Mouse (Mus musculus): ENCODE data around the gene Bcl2. TPM values are rescaled to one million over a fixed set of nuclear protein-coding genes. Genes with fewer than 3 reads are reported as not detected.

The Bcl2 gene
- polyA plus RNA-seq, 1 experiment from 2014 or later = 11.9 TPM

DNA sequence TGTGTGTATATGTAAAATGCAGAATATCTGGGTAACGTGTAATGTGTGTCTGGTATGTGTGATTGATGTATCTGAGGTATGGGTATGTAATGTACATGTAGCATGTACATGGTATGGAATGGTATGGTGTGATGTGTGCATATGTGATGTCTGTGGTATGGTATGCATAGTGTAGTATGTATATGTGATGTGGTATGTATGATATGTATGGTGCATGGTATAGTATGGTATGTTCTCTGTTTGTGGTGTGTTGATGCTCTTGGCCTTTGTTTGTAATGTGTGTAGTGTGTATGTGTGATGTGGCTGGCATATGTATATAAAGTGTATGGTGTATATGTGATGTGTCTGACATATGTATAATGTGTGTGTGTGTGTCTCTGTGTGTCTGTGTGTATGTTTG, 206.5 kb downstream of the Bcl2 start:
- no peak for ATAC-seq
- H3K9ac ChIP-seq (ENCODE audit: low read depth, low read length) = no peak overlapping the region
- no peaks in the 10 kb centered on the region for H3K9me3 ChIP-seq (ENCODE audit: control insufficient read depth, low read length)
- no peaks in the 10 kb centered on the region for H3K4me1 ChIP-seq (ENCODE audit: control insufficient read depth, insufficient read depth, low read length)
- H3K27me3 ChIP-seq (replicated peaks; ENCODE audit: control insufficient read depth, insufficient read depth, low read length) = no peaks in the 10 kb centered on the region
- H3K36me3 ChIP-seq (ENCODE audit: control insufficient read depth, insufficient read depth, low read length) = no peaks in the 10 kb centered on the region
- WGBS = 87% methylated on average over 1 of the region's 1 CpGs
- H3K4me3 ChIP-seq (ENCODE audit: low read length) = no peak overlapping the region
- no peak overlapping the region for H3K27ac ChIP-seq (ENCODE audit: low read length)
- H3K4me2 ChIP-seq (ENCODE audit: low read depth, low read length) = no peak overlapping the region

DNA sequence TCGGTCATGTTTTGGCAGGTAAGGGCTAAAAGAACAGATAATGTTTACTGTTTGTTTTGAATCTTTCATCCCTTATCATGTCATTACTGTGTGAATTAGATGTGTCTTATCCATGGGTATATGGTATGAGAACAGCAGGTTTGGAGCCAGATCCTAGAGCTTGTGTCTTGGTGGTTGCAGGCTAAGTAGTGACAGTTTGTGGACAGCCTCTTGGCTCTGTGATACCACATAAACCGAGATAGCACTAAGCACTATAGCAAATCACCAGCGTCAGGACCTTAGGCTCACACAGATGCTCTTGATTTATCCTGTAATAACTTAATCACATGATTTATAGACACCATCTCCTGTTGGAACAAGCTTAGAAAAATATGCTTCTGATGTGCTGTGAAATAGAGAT, 210.2 kb downstream of the Bcl2 start:
- H3K4me2 ChIP-seq (ENCODE audit: low read depth, low read length) = no peak overlapping the region
- 78% methylated on average over 3 of the region's 3 CpGs for WGBS
- ATAC-seq = no peak
- no peak overlapping the region for H3K4me3 ChIP-seq (ENCODE audit: low read length)
- no peak overlapping the region for H3K27ac ChIP-seq (ENCODE audit: low read length)
- no peaks in the 10 kb centered on the region for H3K9me3 ChIP-seq (ENCODE audit: control insufficient read depth, low read length)
- no peaks in the 10 kb centered on the region for H3K4me1 ChIP-seq (ENCODE audit: control insufficient read depth, insufficient read depth, low read length)
- no peak overlapping the region for H3K9ac ChIP-seq (ENCODE audit: low read depth, low read length)
- no peaks in the 10 kb centered on the region for H3K27me3 ChIP-seq (replicated peaks; ENCODE audit: control insufficient read depth, insufficient read depth, low read length)
- no peaks in the 10 kb centered on the region for H3K36me3 ChIP-seq (ENCODE audit: control insufficient read depth, insufficient read depth, low read length)

DNA sequence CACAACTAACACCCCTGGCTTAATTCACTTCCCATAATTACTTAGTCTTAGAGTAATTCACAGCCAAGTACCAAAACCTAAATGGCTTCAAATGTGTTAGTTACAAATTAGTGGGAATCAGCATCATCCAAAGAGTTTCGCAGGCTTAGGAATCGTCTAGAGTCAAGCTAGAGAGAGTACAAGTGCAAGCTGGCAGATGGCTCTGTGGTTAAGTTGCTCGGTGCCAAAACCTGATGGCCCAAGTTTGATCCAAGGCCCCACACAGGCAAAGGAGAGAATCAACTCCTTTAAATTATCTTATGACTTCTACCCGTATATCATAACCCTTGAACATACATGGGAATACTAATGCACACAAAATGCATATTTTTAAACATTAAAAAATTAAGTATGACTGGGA, 210.7 kb downstream of the Bcl2 start:
- no peaks in the 10 kb centered on the region for H3K27me3 ChIP-seq (replicated peaks; ENCODE audit: control insufficient read depth, insufficient read depth, low read length)
- no peaks in the 10 kb centered on the region for H3K36me3 ChIP-seq (ENCODE audit: control insufficient read depth, insufficient read depth, low read length)
- no peak overlapping the region for H3K4me2 ChIP-seq (ENCODE audit: low read depth, low read length)
- H3K4me1 ChIP-seq (ENCODE audit: control insufficient read depth, insufficient read depth, low read length) = no peaks in the 10 kb centered on the region
- H3K27ac ChIP-seq (ENCODE audit: low read length) = no peak overlapping the region
- ATAC-seq = no peak
- WGBS = 91% methylated on average over 4 of the region's 4 CpGs
- H3K9ac ChIP-seq (ENCODE audit: low read depth, low read length) = no peak overlapping the region
- no peaks in the 10 kb centered on the region for H3K9me3 ChIP-seq (ENCODE audit: control insufficient read depth, low read length)
- H3K4me3 ChIP-seq (ENCODE audit: low read length) = no peak overlapping the region

DNA sequence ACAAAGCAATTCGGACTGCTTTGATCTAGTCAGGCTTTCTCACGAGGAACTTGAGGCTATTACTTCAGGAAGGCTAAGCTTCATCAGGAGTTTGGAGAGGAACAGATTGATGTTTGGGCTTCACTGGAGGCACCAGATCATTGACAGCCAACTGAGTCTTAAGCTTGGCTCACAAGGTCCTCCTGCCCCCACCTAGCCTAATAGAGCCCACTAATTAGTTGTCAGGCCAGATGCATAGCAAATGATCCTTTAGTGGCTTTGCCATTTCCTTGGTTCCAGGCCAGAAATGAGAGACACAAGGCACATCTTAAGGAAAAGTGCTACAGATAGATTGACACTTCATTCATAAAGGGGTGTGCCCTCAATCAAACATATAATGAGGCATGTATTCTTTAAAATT, 216.1 kb downstream of the Bcl2 start:
- 54% methylated on average over 2 of the region's 2 CpGs for WGBS
- Histone ChIP-seq H3K27me3 (replicated peaks; ENCODE audit: control insufficient read depth, insufficient read depth, low read length) (no peaks in the 10 kb centered on the region), H3K9me3 (ENCODE audit: control insufficient read depth, low read length) (no peaks in the 10 kb centered on the region), H3K9ac (ENCODE audit: low read depth, low read length) (no peak overlapping the region), H3K4me3 (ENCODE audit: low read length) (no peak overlapping the region), H3K4me2 (ENCODE audit: low read depth, low read length) (no peak overlapping the region), H3K4me1 (ENCODE audit: control insufficient read depth, insufficient read depth, low read length) (no peaks in the 10 kb centered on the region), H3K27ac (ENCODE audit: low read length) (no peak overlapping the region), H3K36me3 (ENCODE audit: control insufficient read depth, insufficient read depth, low read length) (no peaks in the 10 kb centered on the region)
- ATAC-seq = no peak

Small RNA genes within 50 kb of the gene (microRNA-seq; reads per million reads assigned to microRNA genes)
- not detected for gene Mir3473f

Other genes starting within 250 kb of the Bcl2 start
- gene Kdsr, start 45.5 kb upstream of the Bcl2 start, polyA plus RNA-seq (2015; fragmentation: Nextera tagmentation; extraction: Ambion mirVana) = 14.9 and 17.1 TPM in 2 replicates
- gene Vps4b, start 82.5 kb upstream of the Bcl2 start, polyA plus RNA-seq (2015; fragmentation: Nextera tagmentation; extraction: Ambion mirVana) = 68.9 and 78.2 TPM in 2 replicates
- 0.13 and 0.26 TPM in 2 replicates for gene Serpinb5, start 146.9 kb upstream of the Bcl2 start, polyA plus RNA-seq (2015; fragmentation: Nextera tagmentation; extraction: Ambion mirVana)
- 0.13 TPM in 1 of 2 replicates, not detected in the other for gene Serpinb12, start 220.2 kb upstream of the Bcl2 start, polyA plus RNA-seq (2015; fragmentation: Nextera tagmentation; extraction: Ambion mirVana)